Mouse (Mus musculus): ENCODE measurements around the gene Rprml. TPM values are rescaled to one million over a fixed set of nuclear protein-coding genes. Genes with fewer than 3 reads are reported as not detected.

Rprml gene
- polyA plus RNA-seq, 1 experiment from 2014 or later, result 0.14 TPM

DNA sequence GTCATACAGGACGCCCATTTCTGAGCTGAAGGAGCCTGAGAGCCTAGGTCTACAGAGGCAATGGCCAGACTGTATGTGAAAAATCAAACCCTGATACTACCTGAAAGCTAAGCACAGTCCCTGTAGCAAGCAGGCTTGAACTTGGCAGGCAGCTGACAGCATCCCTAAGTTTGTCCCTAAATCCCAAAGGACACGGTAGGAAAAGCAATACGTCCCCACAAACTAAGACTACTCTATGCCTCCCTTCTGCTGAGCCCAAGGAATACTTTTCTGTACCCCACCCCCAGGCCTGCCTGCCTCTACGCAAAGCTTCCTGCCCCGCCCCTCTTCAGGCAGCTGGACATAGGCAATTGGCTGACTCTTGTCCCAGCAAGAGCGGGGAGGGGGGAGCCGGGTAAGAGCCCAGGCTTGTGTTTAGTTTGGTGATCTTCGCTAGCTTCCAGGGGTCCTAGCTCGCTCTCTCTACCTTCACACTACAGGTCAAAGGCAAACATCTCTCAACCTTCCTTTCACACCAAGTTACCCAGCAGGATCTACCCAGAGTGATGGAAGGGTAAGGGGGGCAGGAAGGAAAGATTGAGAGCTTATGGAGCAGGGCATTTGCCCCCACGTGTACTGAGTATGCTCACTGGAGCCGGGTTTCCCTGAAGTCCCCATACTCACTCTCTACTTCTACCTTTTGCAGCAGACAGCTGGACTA is 1.3 kb upstream of the Rprml start:
- no peak for DNase-seq (ENCODE audit: low spot score)
- WGBS, result 13% methylated on average over 11 of the region's 11 CpGs
- peaks cover 54% of the 10 kb centered on the region for H3K27me3 ChIP-seq (ENCODE audit: insufficient read depth, low read length)

DNA sequence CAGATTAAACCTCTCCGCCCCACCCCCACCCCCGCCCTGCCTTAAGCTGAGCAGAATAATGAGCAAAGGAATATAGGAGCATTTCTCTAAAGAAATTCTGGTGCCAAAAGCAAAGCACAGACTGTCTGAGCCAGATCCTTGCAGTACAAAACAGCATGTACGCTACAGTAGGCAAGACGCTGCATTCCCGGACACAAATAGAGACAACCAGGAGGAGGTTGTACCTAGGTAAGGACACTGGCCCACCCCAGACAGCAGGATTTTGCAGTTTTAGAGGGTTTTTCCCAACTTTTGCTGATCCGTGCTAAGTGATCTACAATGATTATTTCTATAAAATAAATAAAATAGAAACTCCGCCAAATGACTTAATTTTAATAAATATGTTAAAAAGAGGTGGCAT is 714 bp upstream of the Rprml start:
- no peak for TF ChIP-seq CTCF (IDR thresholded peaks at IDR 0.05; ENCODE audit: low read depth)
- DNase-seq (ENCODE audit: low spot score) (no peak), ATAC-seq (replicated peaks; ENCODE audit: low FRiP score, low read depth) (no peak)
- Histone ChIP-seq H3K27ac (no peak overlapping the region), H3K4me2 (ENCODE audit: low read length) (no peak overlapping the region), H3K4me3 (replicated peaks; ENCODE audit: low read depth, low read length) (no peak overlapping the region), H3K4me1 (replicated peaks; ENCODE audit: insufficient read depth, low read length) (peaks cover 7% of the 10 kb centered on the region; the same call in 1 of the 2 replicates), H3K36me3 (ENCODE audit: insufficient read depth, low read length) (no peaks in the 10 kb centered on the region), H3K9ac (ENCODE audit: low read depth, low read length) (no peak overlapping the region), H3K27me3 (ENCODE audit: insufficient read depth, low read length) (peaks cover 57% of the 10 kb centered on the region), H3K9me3 (replicated peaks; ENCODE audit: low read length) (no peaks in the 10 kb centered on the region)
- WGBS, result 33% methylated on average over 7 of the region's 7 CpGs

More for the DNA sequence above, 1.3 kb upstream of the Rprml start:
- Histone ChIP-seq H3K4me3 (replicated peaks; ENCODE audit: low read depth, low read length) (no peak overlapping the region), H3K4me2 (ENCODE audit: low read length) (no peak overlapping the region), H3K36me3 (ENCODE audit: insufficient read depth, low read length) (no peaks in the 10 kb centered on the region), H3K27ac (no peak overlapping the region), H3K4me1 (replicated peaks; ENCODE audit: insufficient read depth, low read length) (peaks cover 7% of the 10 kb centered on the region; the same call in 1 of the 2 replicates), H3K9ac (ENCODE audit: low read depth, low read length) (no peak overlapping the region), H3K9me3 (replicated peaks; ENCODE audit: low read length) (no peaks in the 10 kb centered on the region)
- no peak for ATAC-seq (replicated peaks; ENCODE audit: low FRiP score, low read depth)
- no peak for TF ChIP-seq CTCF (IDR thresholded peaks at IDR 0.05; ENCODE audit: low read depth)

DNA sequence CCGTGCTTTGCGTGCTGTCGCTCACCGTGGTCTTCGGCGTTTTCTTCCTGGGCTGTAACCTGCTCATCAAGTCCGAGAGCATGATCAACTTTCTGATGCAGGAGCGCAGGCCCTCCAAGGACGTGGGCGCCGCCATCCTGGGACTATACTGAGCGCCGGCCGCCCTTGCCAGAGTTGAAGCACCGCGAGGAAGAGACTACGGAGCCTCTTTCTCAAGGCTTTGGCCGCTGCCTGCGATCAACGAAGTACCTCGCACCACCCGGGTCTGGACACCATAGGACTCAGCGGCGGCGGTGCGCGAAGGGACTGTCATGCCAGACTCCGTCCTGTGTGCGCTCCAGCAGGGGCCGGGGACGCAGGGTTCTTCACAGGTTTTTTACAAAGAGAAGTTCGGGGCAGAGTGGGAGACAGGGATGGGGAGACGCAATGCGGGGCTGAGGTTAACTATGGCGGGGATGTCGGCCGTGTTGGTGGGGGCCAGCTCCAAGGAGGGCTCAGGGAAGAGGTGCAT is 668 bp downstream of the Rprml start:
- no peak for TF ChIP-seq CTCF (IDR thresholded peaks at IDR 0.05; ENCODE audit: low read depth)
- WGBS, result 2% methylated on average over 37 of the region's 37 CpGs
- no peak for ATAC-seq (replicated peaks; ENCODE audit: low FRiP score, low read depth)
- no peak overlapping the region for H3K27ac ChIP-seq
- DNase-seq (ENCODE audit: low spot score), result no peak
- no peak overlapping the region for H3K9ac ChIP-seq (ENCODE audit: low read depth, low read length)
- H3K27me3 ChIP-seq (ENCODE audit: insufficient read depth, low read length), result peaks cover 64% of the 10 kb centered on the region
- H3K9me3 ChIP-seq (replicated peaks; ENCODE audit: low read length), result no peaks in the 10 kb centered on the region
- H3K4me2 ChIP-seq (ENCODE audit: low read length), result peak overlapping the region; percentile 60
- no peaks in the 10 kb centered on the region for H3K36me3 ChIP-seq (ENCODE audit: insufficient read depth, low read length)
- H3K4me1 ChIP-seq (replicated peaks; ENCODE audit: insufficient read depth, low read length), result peaks cover 7% of the 10 kb centered on the region; the same call in 1 of the 2 replicates
- peak overlapping the region; percentile 28 for H3K4me3 ChIP-seq (replicated peaks; ENCODE audit: low read depth, low read length)

DNA sequence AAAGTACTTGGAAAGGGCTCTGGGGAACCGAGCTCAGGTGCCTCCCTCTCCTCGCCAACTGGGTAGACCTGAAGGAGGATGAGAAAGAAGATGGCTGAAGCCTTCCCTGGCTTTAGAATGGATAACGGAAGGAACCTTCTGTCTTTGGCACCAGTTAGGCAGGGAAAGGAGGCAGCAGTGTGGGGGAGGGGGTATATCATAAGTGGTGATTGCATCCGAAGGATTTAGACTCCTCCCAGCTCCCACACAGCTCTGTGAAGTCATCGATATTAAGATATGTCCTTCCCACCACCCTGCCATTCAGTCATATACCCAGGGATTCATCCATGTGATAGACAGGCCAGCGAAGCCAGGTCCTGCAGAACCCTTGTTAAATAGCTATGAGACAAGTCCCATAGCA is 2.1 kb downstream of the Rprml start:
- Histone ChIP-seq H3K9ac (ENCODE audit: low read depth, low read length) (no peak overlapping the region), H3K4me1 (replicated peaks; ENCODE audit: insufficient read depth, low read length) (peaks cover 7% of the 10 kb centered on the region; the same call in 1 of the 2 replicates), H3K4me3 (replicated peaks; ENCODE audit: low read depth, low read length) (no peak overlapping the region), H3K36me3 (ENCODE audit: insufficient read depth, low read length) (no peaks in the 10 kb centered on the region), H3K27ac (no peak overlapping the region), H3K27me3 (ENCODE audit: insufficient read depth, low read length) (peaks cover 61% of the 10 kb centered on the region), H3K9me3 (replicated peaks; ENCODE audit: low read length) (no peaks in the 10 kb centered on the region), H3K4me2 (ENCODE audit: low read length) (no peak overlapping the region)
- no peak for TF ChIP-seq CTCF (IDR thresholded peaks at IDR 0.05; ENCODE audit: low read depth)
- no peak for DNase-seq (ENCODE audit: low spot score)
- WGBS, result 83% methylated on average over 6 of the region's 6 CpGs
- ATAC-seq (replicated peaks; ENCODE audit: low FRiP score, low read depth), result no peak

DNA sequence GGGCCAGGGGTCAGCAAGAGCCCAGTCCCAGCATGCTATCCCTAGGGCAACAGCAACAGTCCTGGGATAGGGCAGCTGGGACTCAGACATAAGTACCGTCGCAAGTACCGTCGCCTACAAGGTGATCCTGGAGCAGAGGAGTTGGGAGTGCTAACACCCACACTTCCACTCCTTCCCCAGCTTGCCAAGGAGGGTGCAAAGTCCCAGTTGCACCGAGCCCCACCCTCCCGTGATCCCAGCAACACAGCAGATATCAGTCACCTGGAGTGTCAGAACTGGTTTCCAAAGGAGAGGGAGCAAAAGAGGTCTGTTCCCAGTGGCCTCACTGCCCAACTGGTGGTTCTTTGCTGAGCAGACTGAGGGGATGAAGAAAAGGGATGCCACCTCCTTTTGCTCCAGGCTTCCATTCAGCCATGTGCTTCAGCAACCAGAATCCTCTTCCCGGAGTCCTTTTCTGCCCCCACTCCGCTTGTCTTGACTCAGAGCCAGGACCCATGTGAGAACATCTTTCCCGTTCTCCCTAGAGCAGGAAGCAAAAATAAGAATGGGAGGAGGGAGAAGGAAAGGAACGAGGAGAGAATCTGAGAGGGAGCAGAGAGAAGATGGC is 4.1 kb downstream of the Rprml start:
- H3K27me3 ChIP-seq (ENCODE audit: insufficient read depth, low read length), result peaks cover 54% of the 10 kb centered on the region
- H3K27ac ChIP-seq, result no peak overlapping the region
- no peak overlapping the region for H3K9ac ChIP-seq (ENCODE audit: low read depth, low read length)
- no peaks in the 10 kb centered on the region for H3K9me3 ChIP-seq (replicated peaks; ENCODE audit: low read length)
- no peak for DNase-seq (ENCODE audit: low spot score)
- no peaks in the 10 kb centered on the region for H3K36me3 ChIP-seq (ENCODE audit: insufficient read depth, low read length)
- H3K4me3 ChIP-seq (replicated peaks; ENCODE audit: low read depth, low read length), result no peak overlapping the region
- TF ChIP-seq CTCF (IDR thresholded peaks at IDR 0.05; ENCODE audit: low read depth), result no peak
- 67% methylated on average over 10 of the region's 10 CpGs for WGBS
- H3K4me1 ChIP-seq (replicated peaks; ENCODE audit: insufficient read depth, low read length), result peaks cover 7% of the 10 kb centered on the region; the same call in 1 of the 2 replicates
- ATAC-seq (replicated peaks; ENCODE audit: low FRiP score, low read depth), result no peak
- no peak overlapping the region for H3K4me2 ChIP-seq (ENCODE audit: low read length)

DNA sequence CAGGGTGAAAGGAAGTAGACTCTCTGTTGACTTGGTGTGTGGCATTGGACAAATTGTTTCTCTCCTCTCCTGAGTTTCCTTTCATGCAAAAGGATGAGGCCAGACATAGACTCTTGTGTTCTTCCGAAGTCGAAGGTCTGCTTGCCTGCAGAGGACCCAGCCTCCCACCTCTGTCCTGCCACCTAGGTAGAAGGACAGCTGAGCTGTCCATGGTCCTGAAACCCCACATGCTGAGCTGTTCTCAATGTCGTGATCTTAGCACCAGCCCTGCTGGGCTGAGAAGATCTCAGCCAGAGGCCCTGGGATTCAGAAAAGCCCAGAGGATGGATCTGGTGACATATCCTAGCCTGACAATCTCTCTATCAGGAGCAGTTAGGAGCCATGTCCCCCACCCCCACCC is 7.2 kb downstream of the Rprml start:
- 4% methylated on average over 3 of the region's 3 CpGs for WGBS

More for the DNA sequence above, 7.2 kb downstream of the Rprml start:
- no peak overlapping the region for H3K4me2 ChIP-seq (ENCODE audit: low read length)
- no peak overlapping the region for H3K4me3 ChIP-seq (replicated peaks; ENCODE audit: low read depth, low read length)
- ATAC-seq (replicated peaks; ENCODE audit: low FRiP score, low read depth) (no peak), DNase-seq (ENCODE audit: low spot score) (peak; percentile 64)
- H3K9ac ChIP-seq (ENCODE audit: low read depth, low read length), result no peak overlapping the region
- peaks cover 26% of the 10 kb centered on the region for H3K27me3 ChIP-seq (ENCODE audit: insufficient read depth, low read length)
- peak; percentile 18; the same call in 1 of the 2 replicates for TF ChIP-seq CTCF (IDR thresholded peaks at IDR 0.05; ENCODE audit: low read depth)
- no peaks in the 10 kb centered on the region for H3K36me3 ChIP-seq (ENCODE audit: insufficient read depth, low read length)
- H3K27ac ChIP-seq, result no peak overlapping the region
- no peaks in the 10 kb centered on the region for H3K9me3 ChIP-seq (replicated peaks; ENCODE audit: low read length)
- no peaks in the 10 kb centered on the region for H3K4me1 ChIP-seq (replicated peaks; ENCODE audit: insufficient read depth, low read length)
